Mouse (Mus musculus) neural tube, embryonic 11.5 days (tissue): ENCODE measurements around the gene Irf2bp2. TPM values are rescaled to one million over a fixed set of nuclear protein-coding genes. Genes with fewer than 3 reads are reported as not detected.

Source experiments
- ATAC-seq: fragments of 200-750 bp; cut with Nextera tagmentation; 2 replicates; pipeline ENCODE4 v1.8.0; 2017; ENCODE audit warnings: moderate number of reproducible peaks, mild to moderate bottlenecking, moderate TSS enrichment, moderate library complexity; ENCODE audit not compliant: insufficient read depth, low FRiP score, low TSS enrichment
- DNase-seq: peaks from one replicate; pipeline ENCODE4 v3.0.0-alpha.2; 2015; ENCODE audit warnings: low spot score
- H3K27ac ChIP-seq: fragments of 300-500 bp; sonication (generic); 2 replicates; pipeline ENCODE4 v1.5.1; 2014; ENCODE audit warnings: low read depth, mild to moderate bottlenecking, low read length
- H3K27me3 ChIP-seq: fragments of 300-500 bp; sonication (generic); 2 replicates; pipeline ENCODE4 v1.6.1; 2014; ENCODE audit warnings: mild to moderate bottlenecking, low read length, mixed read lengths; ENCODE audit not compliant: control insufficient read depth, insufficient read depth
- H3K36me3 ChIP-seq: fragments of 300-500 bp; sonication (generic); 2 replicates; pipeline ENCODE4 v1.6.1; 2014; ENCODE audit warnings: mild to moderate bottlenecking, low read length, moderate library complexity, mixed read lengths; ENCODE audit not compliant: control insufficient read depth, insufficient read depth
- H3K4me1 ChIP-seq: fragments of 300-500 bp; sonication (generic); 2 replicates; pipeline ENCODE4 v1.6.1; 2014; ENCODE audit warnings: low read length, mixed read lengths; ENCODE audit not compliant: control insufficient read depth, insufficient read depth
- H3K4me2 ChIP-seq: fragments of 300-500 bp; sonication (generic); 2 replicates; pipeline ENCODE4 v1.6.1; 2014; ENCODE audit warnings: low read depth, mild to moderate bottlenecking, moderate library complexity
- H3K4me3 ChIP-seq: fragments of 300-500 bp; sonication (generic); 2 replicates; pipeline ENCODE4 v1.5.1; 2014; ENCODE audit warnings: low read depth, low read length
- H3K9ac ChIP-seq: fragments of 300-500 bp; sonication (generic); 2 replicates; pipeline ENCODE4 v1.6.1; 2014; ENCODE audit warnings: mild to moderate bottlenecking, low read length
- H3K9me3 ChIP-seq: fragments of 300-500 bp; sonication (generic); 2 replicates; pipeline ENCODE4 v1.6.1; 2016; ENCODE audit warnings: low read length; ENCODE audit not compliant: control insufficient read depth
- WGBS: fragments of 180-500 bp; shearing (Covaris S2); extraction: QIAGEN DNeasy Blood & Tissue Kit; methylation state at CpG from one replicate; pipeline ENCODE4 v1.1.7; 2014; 5-methylcytosine and 5-hydroxymethylcytosine counted together
- polyA plus RNA-seq: library from polyadenylated mRNA; unstranded; fragments of >200 nt; fragmentation: Nextera tagmentation; extraction: Ambion mirVana; gene quantifications from 2 replicates; pipeline ENCODE4 v1.2.1, GENCODE M21; 2014

The Irf2bp2 gene
- polyA plus RNA-seq, 1 experiment from 2014 or later = 4.7 TPM

DNA sequence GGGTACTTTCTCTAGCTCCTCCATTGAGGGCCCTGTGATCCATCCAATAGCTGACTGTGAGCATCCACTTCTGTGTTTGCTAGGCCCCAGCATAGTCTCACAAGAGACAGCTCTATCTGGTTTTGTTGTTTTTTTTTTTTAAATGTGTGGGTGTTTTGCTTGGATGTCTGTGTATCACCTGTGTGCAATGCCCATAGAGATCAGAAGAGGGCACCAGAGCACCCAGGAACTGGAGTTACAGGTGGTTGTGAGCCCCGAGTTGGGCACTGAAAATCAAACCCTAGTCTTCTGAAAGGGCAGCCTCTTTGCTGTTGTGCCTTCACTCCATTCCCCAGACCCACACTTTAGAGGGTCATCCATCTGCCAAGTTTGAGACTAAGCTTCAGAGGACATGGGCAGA lies 13.7 kb downstream of the Irf2bp2 start:
- DNase-seq (no peak), ATAC-seq (no peak)
- no peak overlapping the region for H3K27ac ChIP-seq
- H3K4me1 ChIP-seq = peaks cover 15% of the 10 kb centered on the region
- H3K36me3 ChIP-seq = no peaks in the 10 kb centered on the region
- H3K27me3 ChIP-seq = no peaks in the 10 kb centered on the region
- 82% methylated on average over 1 of the region's 1 CpGs for WGBS
- no peak overlapping the region for H3K4me2 ChIP-seq
- H3K9ac ChIP-seq = no peak overlapping the region
- H3K4me3 ChIP-seq = no peak overlapping the region
- no peaks in the 10 kb centered on the region for H3K9me3 ChIP-seq

GRCm38 (mm10) chr8:126578641-126579040 lies 15.1 kb downstream of the Irf2bp2 start:
- no peak for ATAC-seq
- no peak overlapping the region for H3K4me2 ChIP-seq
- no peak overlapping the region for H3K27ac ChIP-seq
- DNase-seq = no peak
- H3K27me3 ChIP-seq = no peaks in the 10 kb centered on the region
- no peak overlapping the region for H3K4me3 ChIP-seq
- H3K9ac ChIP-seq = no peak overlapping the region
- H3K4me1 ChIP-seq = peaks cover 2% of the 10 kb centered on the region; the same call in 1 of the 2 replicates
- no peaks in the 10 kb centered on the region for H3K36me3 ChIP-seq
- 78% methylated on average over 3 of the region's 3 CpGs for WGBS
- no peaks in the 10 kb centered on the region for H3K9me3 ChIP-seq

GRCm38 (mm10) chr8:126576919-126577318 lies 16.9 kb downstream of the Irf2bp2 start:
- Histone ChIP-seq H3K36me3 (no peaks in the 10 kb centered on the region), H3K4me1 (no peaks in the 10 kb centered on the region), H3K4me3 (no peak overlapping the region), H3K27ac (no peak overlapping the region), H3K4me2 (no peak overlapping the region), H3K9ac (no peak overlapping the region), H3K27me3 (no peaks in the 10 kb centered on the region), H3K9me3 (no peaks in the 10 kb centered on the region)
- DNase-seq (no peak), ATAC-seq (no peak)
- 91% methylated on average over 8 of the region's 8 CpGs for WGBS

DNA sequence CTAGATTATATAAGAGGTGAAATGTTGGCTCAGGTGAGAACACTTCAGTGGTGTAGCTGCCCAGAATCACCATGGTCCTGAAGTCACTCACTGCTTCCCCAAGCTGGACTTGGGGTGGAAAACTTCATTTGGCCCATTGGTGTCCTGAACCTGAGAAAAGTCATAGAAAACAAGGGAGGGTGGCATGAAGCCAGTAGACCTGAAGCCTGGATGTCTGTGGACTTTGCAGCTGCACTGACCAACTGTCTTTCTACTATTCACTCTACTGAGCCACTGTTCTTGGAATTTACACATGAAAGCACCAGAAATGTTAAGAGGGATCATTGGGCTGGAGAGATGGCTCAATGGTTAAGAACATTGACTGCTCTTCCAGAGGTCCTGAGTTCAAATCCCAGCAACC lies 17.7 kb downstream of the Irf2bp2 start:
- no peaks in the 10 kb centered on the region for H3K36me3 ChIP-seq
- no peaks in the 10 kb centered on the region for H3K9me3 ChIP-seq
- no peak overlapping the region for H3K9ac ChIP-seq
- ATAC-seq (no peak), DNase-seq (no peak)
- H3K4me3 ChIP-seq = no peak overlapping the region
- no peaks in the 10 kb centered on the region for H3K27me3 ChIP-seq
- H3K27ac ChIP-seq = no peak overlapping the region
- H3K4me1 ChIP-seq = no peaks in the 10 kb centered on the region
- no peak overlapping the region for H3K4me2 ChIP-seq

GRCm38 (mm10) chr8:126574882-126575637 lies 18.7 kb downstream of the Irf2bp2 start:
- DNase-seq = no peak
- Histone ChIP-seq H3K36me3 (no peaks in the 10 kb centered on the region), H3K27ac (no peak overlapping the region), H3K27me3 (no peaks in the 10 kb centered on the region), H3K4me1 (0 out of 2 replicates have a peak, but pooled peaks cover 6% of the 10 kb centered on the region), H3K9me3 (no peaks in the 10 kb centered on the region), H3K4me3 (no peak overlapping the region), H3K9ac (no peak overlapping the region), H3K4me2 (no peak overlapping the region)
- 89% methylated on average over 16 of the region's 16 CpGs for WGBS
- ATAC-seq = no peak

DNA sequence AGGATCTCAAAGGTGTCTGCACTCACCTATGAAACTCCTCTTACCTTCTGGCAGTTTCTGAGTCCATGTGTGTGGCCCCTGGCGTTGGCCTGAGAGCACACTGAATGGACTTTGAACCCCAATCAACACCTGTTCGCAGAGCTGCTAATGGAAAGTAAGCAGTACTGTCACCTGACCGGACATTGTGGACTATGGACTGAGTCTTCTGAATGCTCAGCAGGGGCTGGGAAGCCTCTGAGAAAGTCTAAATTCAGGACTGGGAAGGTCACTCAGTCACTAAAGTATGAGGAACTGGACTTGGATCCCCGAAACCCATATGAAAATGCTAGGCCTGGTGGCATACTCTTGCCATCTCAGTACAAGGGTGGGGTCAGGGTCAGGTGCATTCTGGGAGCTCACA lies 19.9 kb downstream of the Irf2bp2 start:
- no peaks in the 10 kb centered on the region for H3K9me3 ChIP-seq
- no peak overlapping the region for H3K9ac ChIP-seq
- H3K4me2 ChIP-seq = no peak overlapping the region
- no peak for DNase-seq
- peaks cover 10% of the 10 kb centered on the region; the same call in 1 of the 2 replicates for H3K4me1 ChIP-seq
- ATAC-seq = no peak
- whole genome bisulfite sequencing = 87% methylated on average over 4 of the region's 4 CpGs
- no peak overlapping the region for H3K4me3 ChIP-seq
- H3K36me3 ChIP-seq = no peaks in the 10 kb centered on the region
- no peaks in the 10 kb centered on the region for H3K27me3 ChIP-seq
- no peak overlapping the region for H3K27ac ChIP-seq

DNA sequence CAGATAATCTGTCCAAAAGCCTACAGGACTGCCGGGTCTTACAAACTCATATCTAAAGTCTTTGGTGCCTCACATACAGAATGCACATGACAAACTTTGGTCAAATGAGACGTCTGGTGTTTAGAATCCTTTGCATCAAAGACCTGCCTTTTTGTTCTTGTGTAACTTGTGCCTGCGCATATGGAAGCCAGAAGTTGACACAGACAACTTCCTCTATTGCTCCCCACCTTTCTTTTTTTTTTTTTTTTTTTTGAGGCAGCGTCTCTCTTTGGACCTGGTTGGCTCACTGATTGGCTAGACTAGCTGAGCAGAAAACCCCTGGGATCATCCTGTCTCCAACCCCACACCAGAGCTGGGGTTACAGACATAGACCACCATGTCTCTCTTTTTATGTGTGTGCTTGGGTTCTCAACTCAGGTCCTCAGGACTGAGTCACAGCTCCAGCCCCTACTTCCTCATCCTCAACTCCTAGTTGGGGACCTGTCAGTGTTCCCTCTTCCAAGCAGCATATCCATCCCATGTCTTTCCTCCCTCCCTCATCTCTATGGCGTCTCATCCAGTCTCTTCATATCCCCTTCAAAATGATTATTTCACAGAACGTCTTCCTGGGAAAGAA lies 20.6 kb downstream of the Irf2bp2 start:
- Histone ChIP-seq H3K9ac (no peak overlapping the region), H3K4me1 (peaks cover 10% of the 10 kb centered on the region; the same call in 1 of the 2 replicates), H3K27me3 (no peaks in the 10 kb centered on the region), H3K36me3 (no peaks in the 10 kb centered on the region), H3K27ac (no peak overlapping the region), H3K9me3 (no peaks in the 10 kb centered on the region), H3K4me3 (no peak overlapping the region), H3K4me2 (no peak overlapping the region)
- no peak for ATAC-seq
- DNase-seq = no peak
- 91% methylated on average over 6 of the region's 6 CpGs for WGBS

GRCm38 (mm10) chr8:126571065-126571660 lies 22.6 kb downstream of the Irf2bp2 start:
- H3K9me3 ChIP-seq = no peaks in the 10 kb centered on the region
- no peak overlapping the region for H3K4me3 ChIP-seq
- peaks cover 21% of the 10 kb centered on the region; the same call in 1 of the 2 replicates for H3K4me1 ChIP-seq
- no peak for ATAC-seq
- H3K27me3 ChIP-seq = no peaks in the 10 kb centered on the region
- H3K36me3 ChIP-seq = no peaks in the 10 kb centered on the region
- DNase-seq = no peak
- WGBS = 85% methylated on average over 15 of the region's 15 CpGs
- H3K27ac ChIP-seq = no peak overlapping the region
- no peak overlapping the region for H3K4me2 ChIP-seq
- no peak overlapping the region for H3K9ac ChIP-seq
